Mouse (Mus musculus): Measurements from ENCODE around the gene Sycp1. TPM values are rescaled to one million over a fixed set of nuclear protein-coding genes. Genes with fewer than 3 reads are reported as not detected.

Sycp1 gene
- total and polyA plus RNA-seq, 3 experiments, result 0.10 to 0.18 TPM; not detected in 1

GRCm38 (mm10) chr3:102946312-102946711 is 10.4 kb upstream of the Sycp1 start:
- intact Hi-C loops (cut with DNase I), result no loop called here
- 80% methylated on average over 3 of the region's 3 CpGs for WGBS
- DNase-seq, result no peak
- Histone ChIP-seq H3K27me3 (ENCODE audit: control insufficient read depth, insufficient read depth, low read length) (no peaks in the 10 kb centered on the region), H3K79me2 (replicated peaks; ENCODE audit: control insufficient read depth, insufficient read depth, low read length) (no peaks in the 10 kb centered on the region), H3K36me3 (ENCODE audit: control insufficient read depth, insufficient read depth, low read length) (no peaks in the 10 kb centered on the region), H3K9ac (ENCODE audit: low read depth, low read length) (no peak overlapping the region), H3K27ac (no peak overlapping the region), H3K4me3 (no peak overlapping the region), H3K4me1 (ENCODE audit: control insufficient read depth, insufficient read depth, low read length) (no peaks in the 10 kb centered on the region)
- TF ChIP-seq POLR2A (IDR thresholded peaks at IDR 0.05; ENCODE audit: insufficient read depth, low read depth, low read length) (no peak), EP300 (IDR thresholded peaks at IDR 0.05; ENCODE audit: insufficient read depth, low read depth, low read length) (no peak), CTCF (IDR thresholded peaks at IDR 0.05) (no peak)

- WGBS, result 74% methylated on average over 1 of the region's 1 CpGs
- Histone ChIP-seq H3K27ac (no peak overlapping the region), H3K4me1 (ENCODE audit: control insufficient read depth, insufficient read depth, low read length) (no peaks in the 10 kb centered on the region), H3K36me3 (ENCODE audit: control insufficient read depth, insufficient read depth, low read length) (no peaks in the 10 kb centered on the region), H3K9ac (ENCODE audit: low read depth, low read length) (no peak overlapping the region), H3K79me2 (replicated peaks; ENCODE audit: control insufficient read depth, insufficient read depth, low read length) (no peaks in the 10 kb centered on the region), H3K27me3 (ENCODE audit: control insufficient read depth, insufficient read depth, low read length) (no peaks in the 10 kb centered on the region), H3K4me3 (no peak overlapping the region)
- TF ChIP-seq EP300 (IDR thresholded peaks at IDR 0.05; ENCODE audit: insufficient read depth, low read depth, low read length) (no peak), CTCF (IDR thresholded peaks at IDR 0.05) (no peak)
- intact Hi-C loops (cut with DNase I), result no loop called here
- DNase-seq, result no peak
These were observed 2.2 kb upstream of the Sycp1 start for GRCm38 (mm10) chr3:102938100-102938499.

- Histone ChIP-seq H3K9ac (ENCODE audit: low read depth, low read length) (no peak overlapping the region), H3K27ac (no peak overlapping the region), H3K27me3 (ENCODE audit: control insufficient read depth, insufficient read depth, low read length) (no peaks in the 10 kb centered on the region), H3K4me3 (no peak overlapping the region), H3K36me3 (ENCODE audit: control insufficient read depth, insufficient read depth, low read length) (no peaks in the 10 kb centered on the region), H3K79me2 (replicated peaks; ENCODE audit: control insufficient read depth, insufficient read depth, low read length) (no peaks in the 10 kb centered on the region), H3K4me1 (ENCODE audit: control insufficient read depth, insufficient read depth, low read length) (no peaks in the 10 kb centered on the region)
- DNase-seq, result no peak
- 96% methylated on average over 1 of the region's 1 CpGs for WGBS
- intact Hi-C loops (cut with DNase I), result no loop called here
- TF ChIP-seq EP300 (IDR thresholded peaks at IDR 0.05; ENCODE audit: insufficient read depth, low read depth, low read length) (no peak), POLR2A (IDR thresholded peaks at IDR 0.05; ENCODE audit: insufficient read depth, low read depth, low read length) (no peak), CTCF (IDR thresholded peaks at IDR 0.05) (no peak)
These were observed 36.8 kb downstream of the Sycp1 start for GRCm38 (mm10) chr3:102899136-102899535.

GRCm38 (mm10) chr3:102880529-102880928 is 55.4 kb downstream of the Sycp1 start:
- intact Hi-C loops (cut with DNase I), result no loop called here
- no peak overlapping the region for H3K27ac ChIP-seq
- no peaks in the 10 kb centered on the region for H3K36me3 ChIP-seq (ENCODE audit: control insufficient read depth, insufficient read depth, low read length)
- 76% methylated on average over 4 of the region's 4 CpGs for WGBS
- TF ChIP-seq EP300 (IDR thresholded peaks at IDR 0.05; ENCODE audit: insufficient read depth, low read depth, low read length) (no peak), CTCF (IDR thresholded peaks at IDR 0.05) (no peak)
- no peaks in the 10 kb centered on the region for H3K27me3 ChIP-seq (ENCODE audit: control insufficient read depth, insufficient read depth, low read length)
- no peak for DNase-seq
- no peak overlapping the region for H3K4me3 ChIP-seq
- no peaks in the 10 kb centered on the region for H3K79me2 ChIP-seq (replicated peaks; ENCODE audit: control insufficient read depth, insufficient read depth, low read length)
- H3K9ac ChIP-seq (ENCODE audit: low read depth, low read length), result no peak overlapping the region
- H3K4me1 ChIP-seq (ENCODE audit: control insufficient read depth, insufficient read depth, low read length), result no peaks in the 10 kb centered on the region

- DNase-seq, result no peak
- H3K9ac ChIP-seq (ENCODE audit: low read depth, low read length), result no peak overlapping the region
- H3K27ac ChIP-seq, result no peak overlapping the region
- H3K27me3 ChIP-seq (ENCODE audit: control insufficient read depth, insufficient read depth, low read length), result no peaks in the 10 kb centered on the region
- TF ChIP-seq EP300 (IDR thresholded peaks at IDR 0.05; ENCODE audit: insufficient read depth, low read depth, low read length), result no peak
- TF ChIP-seq CTCF (IDR thresholded peaks at IDR 0.05), result no peak
- TF ChIP-seq POLR2A (IDR thresholded peaks at IDR 0.05; ENCODE audit: insufficient read depth, low read depth, low read length), result no peak
- no peaks in the 10 kb centered on the region for H3K79me2 ChIP-seq (replicated peaks; ENCODE audit: control insufficient read depth, insufficient read depth, low read length)
- H3K4me1 ChIP-seq (ENCODE audit: control insufficient read depth, insufficient read depth, low read length), result no peaks in the 10 kb centered on the region
- no peak overlapping the region for H3K4me3 ChIP-seq
- intact Hi-C loops (cut with DNase I), result no loop called here
- no peaks in the 10 kb centered on the region for H3K36me3 ChIP-seq (ENCODE audit: control insufficient read depth, insufficient read depth, low read length)
These were observed 87.2 kb downstream of the Sycp1 start for GRCm38 (mm10) chr3:102848661-102849060.

- no peak overlapping the region for H3K9ac ChIP-seq (ENCODE audit: low read depth, low read length)
- H3K36me3 ChIP-seq (ENCODE audit: control insufficient read depth, insufficient read depth, low read length), result no peaks in the 10 kb centered on the region
- H3K4me1 ChIP-seq (ENCODE audit: control insufficient read depth, insufficient read depth, low read length), result no peaks in the 10 kb centered on the region
- no peaks in the 10 kb centered on the region for H3K27me3 ChIP-seq (ENCODE audit: control insufficient read depth, insufficient read depth, low read length)
- intact Hi-C loops (cut with DNase I), result no loop called here
- no peak for DNase-seq
- TF ChIP-seq POLR2A (IDR thresholded peaks at IDR 0.05; ENCODE audit: insufficient read depth, low read depth, low read length) (no peak), EP300 (IDR thresholded peaks at IDR 0.05; ENCODE audit: insufficient read depth, low read depth, low read length) (no peak), CTCF (IDR thresholded peaks at IDR 0.05) (peak; percentile 33)
- H3K79me2 ChIP-seq (replicated peaks; ENCODE audit: control insufficient read depth, insufficient read depth, low read length), result no peaks in the 10 kb centered on the region
- 31% methylated on average over 1 of the region's 1 CpGs for WGBS
- H3K4me3 ChIP-seq, result no peak overlapping the region
- no peak overlapping the region for H3K27ac ChIP-seq
These were observed 93.5 kb downstream of the Sycp1 start for GRCm38 (mm10) chr3:102842386-102842785.

Measured in heart, adult 2 months (tissue).